Mouse (Mus musculus) thymus, adult 2 months (tissue): ENCODE measurements around the gene Ptprd.

Source experiments
- CTCF ChIP-seq: fragments of 200-500 bp; IDR thresholded peaks from 2 replicates; pipeline ENCODE4 v1.5.1; 2012; ENCODE audit warnings: mild to moderate bottlenecking, control low read depth, low read length, moderate library complexity, borderline replicate concordance; ENCODE audit not compliant: control insufficient read depth, poor library complexity, insufficient read depth; ENCODE audit errors: extremely low read depth
- POLR2A ChIP-seq: fragments of 200-500 bp; IDR thresholded peaks from 2 replicates; pipeline ENCODE4 v1.6.1; 2012; ENCODE audit warnings: mild to moderate bottlenecking, low read length, control low read depth, moderate library complexity; ENCODE audit not compliant: control insufficient read depth, poor library complexity, insufficient read depth; ENCODE audit errors: extremely low read depth

GRCm38 (mm10) chr4:76239063-76239462 lies 1972.7 kb downstream of the Ptprd start:
- TF ChIP-seq CTCF: no peak
- no peak for TF ChIP-seq POLR2A
